Mouse (Mus musculus) adrenal gland, postnatal 25 days (tissue): ENCODE measurements around the gene 4933424G06Rik. TPM values are rescaled to one million over a fixed set of nuclear protein-coding genes. Genes with fewer than 3 reads are reported as not detected.

Experiments
- DNase-seq: peaks from one replicate; pipeline ENCODE4 v3.0.0; 2021; ENCODE audit warnings: mixed read lengths
- total RNA-seq: library from RNA; stranded (reverse); gene quantifications from 2 replicates; pipeline ENCODE4 v1.2.3, GENCODE M21; 2021

Gene 4933424G06Rik
- total RNA-seq, 1 experiment from 2014 or later, result not detected

GRCm38 (mm10) chr1:36709055-36709853 lies 695 bp upstream of the 4933424G06Rik start:
- peak; percentile 24 for DNase-seq

GRCm38 (mm10) chr1:36711104-36711503 lies 1.2 kb downstream of the 4933424G06Rik start:
- no peak for DNase-seq

- DNase-seq, result no peak
Observed at GRCm38 (mm10) chr1:36714311-36714710, 4.4 kb downstream of the 4933424G06Rik start, which contains the start of gene Actr1b. Gene Actr1b (minus strand): TSS chr1:36714422.

GRCm38 (mm10) chr1:36718786-36719185 lies 8.8 kb downstream of the 4933424G06Rik start:
- DNase-seq, result no peak

GRCm38 (mm10) chr1:36723146-36724056 lies 13.5 kb downstream of the 4933424G06Rik start:
- no peak for DNase-seq

- no peak for DNase-seq
Observed at GRCm38 (mm10) chr1:36724057-36724431, 14.1 kb downstream of the 4933424G06Rik start.

- DNase-seq, result peak; percentile 83
Observed at GRCm38 (mm10) chr1:36737300-36737699, 27.4 kb downstream of the 4933424G06Rik start.

- DNase-seq, result no peak
Observed at GRCm38 (mm10) chr1:36739231-36739630, 29.3 kb downstream of the 4933424G06Rik start.

- no peak for DNase-seq
Observed at GRCm38 (mm10) chr1:36743046-36743445, 33.1 kb downstream of the 4933424G06Rik start.

- peak; percentile 65 for DNase-seq
Observed at GRCm38 (mm10) chr1:36744268-36744944, 34.5 kb downstream of the 4933424G06Rik start.

- no peak for DNase-seq
Observed at GRCm38 (mm10) chr1:36745661-36746060, 35.7 kb downstream of the 4933424G06Rik start.

GRCm38 (mm10) chr1:36746452-36746851 lies 36.5 kb downstream of the 4933424G06Rik start:
- peak; percentile 50 for DNase-seq

GRCm38 (mm10) chr1:36753932-36754675 lies 44.2 kb downstream of the 4933424G06Rik start:
- DNase-seq, result no peak

GRCm38 (mm10) chr1:36758553-36758952 lies 48.6 kb downstream of the 4933424G06Rik start:
- no peak for DNase-seq

GRCm38 (mm10) chr1:36759076-36759475 lies 49.1 kb downstream of the 4933424G06Rik start:
- DNase-seq, result no peak

GRCm38 (mm10) chr1:36760401-36760800 lies 50.5 kb downstream of the 4933424G06Rik start:
- no peak for DNase-seq

GRCm38 (mm10) chr1:36761061-36761460 lies 51.1 kb downstream of the 4933424G06Rik start:
- no peak for DNase-seq

- DNase-seq, result no peak
Observed at GRCm38 (mm10) chr1:36761568-36761967, 51.6 kb downstream of the 4933424G06Rik start, which contains the start of gene Zap70. Gene Zap70 (plus strand): TSS chr1:36761798.

GRCm38 (mm10) chr1:36766431-36767205 lies 56.7 kb downstream of the 4933424G06Rik start:
- DNase-seq, result no peak

- DNase-seq, result no peak
Observed at GRCm38 (mm10) chr1:36767321-36767720, 57.4 kb downstream of the 4933424G06Rik start.

- no peak for DNase-seq
Observed at GRCm38 (mm10) chr1:36768786-36769185, 58.8 kb downstream of the 4933424G06Rik start.
